Mouse (Mus musculus): ENCODE data around the gene Anapc2.

Anapc2 gene

GRCm38 (mm10) chr2:25271827-25272511 is at the start of gene Anapc2, which contains the start of gene Ssna1:
TSS of gene Anapc2 (plus strand) at chr2:25272478.
TSS of gene Ssna1 (minus strand) at chr2:25272438.
- peak; percentile 96 for DNase-seq

DNA sequence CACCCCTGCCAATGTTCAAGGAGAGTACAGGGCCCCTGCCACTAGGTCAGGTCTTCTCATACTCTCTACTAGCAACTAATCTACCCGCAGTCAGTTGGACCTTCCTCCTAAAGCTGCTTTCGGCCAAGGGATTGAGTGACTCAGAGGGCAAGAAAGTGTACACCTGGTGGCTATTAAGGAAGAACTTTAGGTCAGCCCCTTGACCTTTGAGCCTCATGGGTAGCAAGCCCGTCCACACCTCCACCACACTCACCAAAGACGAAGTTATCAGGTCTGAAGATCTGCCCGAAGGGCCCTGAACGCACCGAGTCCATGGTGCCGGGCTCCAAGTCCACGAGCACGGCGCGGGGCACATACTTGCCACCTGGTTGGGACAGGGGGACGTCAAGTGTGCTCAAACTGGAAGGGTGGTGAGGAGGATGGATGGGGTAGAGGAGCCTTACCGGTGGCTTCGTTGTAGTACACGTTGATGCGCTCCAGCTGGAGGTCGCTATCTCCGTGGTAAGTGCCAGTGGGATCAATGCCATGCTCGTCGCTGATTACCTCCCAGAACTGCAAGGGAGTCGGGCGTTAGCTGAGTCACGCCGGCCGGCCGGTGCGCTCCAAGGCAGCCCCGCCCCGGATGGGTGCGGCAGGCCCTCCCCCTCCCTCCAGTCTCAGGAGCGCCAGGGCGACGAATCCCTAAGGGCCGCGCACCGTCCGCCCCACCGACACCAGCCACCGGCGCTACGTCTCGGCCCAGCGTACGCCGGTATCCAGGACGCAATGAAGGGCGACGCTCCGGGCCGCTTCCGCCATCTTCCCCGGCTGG is 48.4 kb upstream of the Anapc2 start:
- peak; percentile 85 for DNase-seq

GRCm38 (mm10) chr2:25224492-25224765 is 47.8 kb upstream of the Anapc2 start, which contains the start of gene Tubb4b:
TSS of gene Tubb4b (minus strand) at chr2:25224702.
- no peak for DNase-seq

DNA sequence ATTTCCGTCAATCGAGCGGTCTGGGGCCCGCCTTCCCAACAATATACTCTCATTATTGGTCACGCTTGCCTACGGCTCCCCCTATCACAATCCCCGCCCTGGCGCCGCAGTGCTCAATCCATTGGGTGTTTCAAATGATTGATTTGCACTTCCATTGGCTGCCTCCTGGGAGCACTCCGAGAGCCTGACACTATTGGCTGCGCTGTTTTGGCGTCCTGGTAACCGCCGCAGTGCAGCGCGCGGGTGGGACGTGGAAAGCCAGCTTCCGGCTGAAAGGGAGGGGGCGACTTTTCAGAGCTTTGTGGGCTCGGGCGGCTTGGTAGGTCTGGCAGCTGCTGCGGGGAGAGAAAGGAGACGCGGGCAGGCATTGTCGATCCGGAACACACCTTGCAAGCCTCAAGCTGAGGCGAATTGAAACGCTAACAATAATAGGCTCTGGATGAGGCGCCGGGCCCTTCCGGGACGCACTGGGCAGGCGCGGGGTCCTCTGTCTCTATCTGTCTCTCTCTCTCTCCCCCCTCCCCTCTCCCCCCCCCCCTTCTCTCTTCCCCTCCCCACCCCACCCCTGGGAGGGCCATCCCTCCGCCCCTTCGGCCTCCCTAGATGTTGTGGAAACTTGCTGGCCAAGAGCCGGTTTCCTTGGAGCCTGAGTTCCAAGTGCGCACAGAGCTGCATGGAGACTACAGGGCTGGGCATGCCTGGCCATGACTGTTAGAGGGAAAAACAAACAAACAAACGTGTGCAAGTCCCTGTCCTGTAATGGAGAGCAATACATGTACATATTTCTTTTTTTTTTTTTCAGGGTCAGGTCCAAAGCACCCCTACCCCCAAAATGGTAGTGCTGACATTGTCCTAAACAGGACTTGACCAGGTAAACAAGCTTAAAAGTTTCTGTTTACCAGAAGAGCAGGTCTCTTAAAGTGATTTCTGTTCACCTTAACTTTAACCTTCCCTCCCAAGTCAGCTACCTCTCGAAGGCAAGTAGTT is 47.2 kb upstream of the Anapc2 start:
- peak; percentile 100 for DNase-seq

DNA sequence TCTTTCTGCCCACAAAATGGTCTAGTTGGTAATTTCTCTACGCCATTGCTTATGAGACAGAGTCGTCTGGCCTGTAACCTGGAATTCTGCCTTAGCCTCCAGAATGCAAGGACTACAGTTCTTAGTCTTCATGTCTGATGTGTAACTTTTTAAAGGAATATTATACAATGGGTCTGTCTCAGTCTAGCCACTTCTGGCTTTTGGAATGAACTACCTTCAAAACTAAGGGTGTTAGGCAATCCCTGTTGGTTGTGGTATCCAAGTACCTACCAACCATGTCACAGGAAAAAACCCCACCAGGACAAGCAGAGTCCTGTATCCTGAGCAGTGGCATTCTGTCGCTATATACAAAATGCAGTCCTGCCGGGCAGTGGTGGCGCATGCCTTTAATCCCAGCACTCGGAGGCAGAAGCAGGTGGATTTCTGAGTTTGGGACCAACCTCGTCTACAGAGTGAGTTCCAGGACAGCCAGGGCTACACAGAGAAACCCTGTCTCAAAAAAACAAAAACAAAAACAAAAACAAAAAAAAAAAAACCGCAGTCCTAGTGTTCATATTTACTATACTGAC is 46.4 kb upstream of the Anapc2 start:
- DNase-seq: no peak

- DNase-seq: no peak
These were observed 45.4 kb upstream of the Anapc2 start for GRCm38 (mm10) chr2:25226864-25227263.

- DNase-seq: no peak
These were observed 44.9 kb upstream of the Anapc2 start for GRCm38 (mm10) chr2:25227406-25227805.

GRCm38 (mm10) chr2:25228431-25228889 is 43.8 kb upstream of the Anapc2 start:
- DNase-seq: peak; percentile 94

DNA sequence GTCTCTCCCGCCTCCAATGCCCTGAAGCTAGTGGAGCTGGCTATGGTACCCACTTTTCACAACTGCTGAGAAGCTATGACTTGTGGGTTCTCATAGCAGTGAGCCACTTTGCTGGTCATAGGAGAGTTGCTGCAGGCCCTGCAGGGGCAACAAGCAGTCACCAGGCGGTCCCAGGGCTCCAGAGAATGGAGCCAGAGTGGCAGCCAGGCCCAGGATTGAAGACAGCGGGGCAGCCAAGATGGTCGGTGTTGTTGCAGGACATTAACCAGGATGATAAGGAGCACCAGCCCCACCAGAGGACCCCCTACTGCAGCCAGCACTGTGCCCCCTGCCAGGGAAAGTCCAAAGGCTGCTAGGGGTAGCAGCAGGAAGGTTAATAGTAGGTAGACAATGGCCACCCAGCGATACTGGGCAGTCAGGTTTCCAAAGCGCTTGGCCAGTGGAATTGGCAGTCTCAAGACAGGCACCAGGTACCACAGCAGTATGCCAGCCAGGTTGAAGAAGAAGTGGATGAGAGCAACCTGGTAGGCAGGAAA is 43.2 kb upstream of the Anapc2 start:
- DNase-seq: no peak

DNA sequence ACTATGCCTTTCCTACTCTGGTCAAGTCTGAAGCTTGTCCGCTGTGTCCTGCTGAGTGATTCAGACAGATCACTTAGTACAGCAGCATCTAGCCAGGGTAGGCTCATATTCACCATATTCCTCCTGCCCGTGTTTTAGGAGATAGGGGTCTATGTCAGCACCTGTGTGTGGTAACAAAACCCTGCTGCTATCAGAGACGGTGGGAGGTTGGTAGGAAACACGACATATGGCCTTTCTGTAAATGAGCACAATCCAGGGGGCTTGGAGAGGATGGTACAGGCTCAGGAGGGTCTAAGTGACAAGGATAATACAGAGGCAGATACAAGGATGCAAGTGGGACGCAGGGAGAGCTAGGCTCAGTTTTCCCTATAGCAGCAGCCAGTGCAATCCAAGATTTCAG is 42.7 kb upstream of the Anapc2 start:
- DNase-seq: no peak

- DNase-seq: no peak
These were observed 41.7 kb upstream of the Anapc2 start for GRCm38 (mm10) chr2:25230581-25230980.

DNA sequence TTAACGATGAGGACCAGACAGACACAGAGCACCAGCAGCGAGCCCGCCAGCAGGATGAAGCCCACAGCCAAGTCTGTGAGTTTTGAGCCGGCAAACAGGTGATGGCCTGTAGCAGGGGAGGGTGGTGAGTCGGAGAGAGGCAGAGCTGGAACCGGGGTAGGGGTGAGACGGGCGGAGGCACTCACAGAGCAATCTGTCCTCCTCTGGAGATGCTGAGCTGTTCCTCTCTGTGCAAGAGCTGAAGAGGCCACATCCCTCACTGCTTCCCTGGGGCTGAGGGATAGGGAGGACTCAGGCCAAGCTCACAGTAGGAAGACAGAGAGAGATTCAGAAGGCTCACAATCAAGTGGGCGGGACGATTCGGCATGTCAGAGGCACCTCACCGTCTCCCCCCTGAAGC is 41.2 kb upstream of the Anapc2 start:
- DNase-seq: no peak

GRCm38 (mm10) chr2:25233421-25233820 is 38.9 kb upstream of the Anapc2 start:
- DNase-seq: no peak

DNA sequence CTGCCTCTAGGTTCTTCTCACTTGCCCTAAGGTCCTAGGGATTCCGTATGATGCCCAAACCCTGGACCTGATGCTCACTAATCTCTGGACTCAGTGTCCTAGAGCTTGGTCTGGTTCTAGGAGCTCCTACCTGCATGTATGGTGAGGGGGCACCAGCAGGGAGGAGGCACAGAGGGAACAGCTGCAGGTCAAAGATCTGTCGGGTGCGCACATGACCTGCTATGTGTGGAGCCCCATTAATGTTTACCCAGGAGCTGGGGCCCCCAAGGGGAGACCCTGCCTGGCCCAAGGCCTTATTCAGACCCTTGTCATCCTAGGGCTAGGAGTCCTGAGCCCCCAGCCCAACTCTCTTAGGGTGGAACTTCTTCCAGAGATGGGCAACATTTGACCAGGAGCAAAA is 38.2 kb upstream of the Anapc2 start, which contains the start of gene Slc34a3:
TSS of gene Slc34a3 (minus strand) at position 315 of the 400 bp plus-strand sequence.
- DNase-seq: peak; percentile 63

DNA sequence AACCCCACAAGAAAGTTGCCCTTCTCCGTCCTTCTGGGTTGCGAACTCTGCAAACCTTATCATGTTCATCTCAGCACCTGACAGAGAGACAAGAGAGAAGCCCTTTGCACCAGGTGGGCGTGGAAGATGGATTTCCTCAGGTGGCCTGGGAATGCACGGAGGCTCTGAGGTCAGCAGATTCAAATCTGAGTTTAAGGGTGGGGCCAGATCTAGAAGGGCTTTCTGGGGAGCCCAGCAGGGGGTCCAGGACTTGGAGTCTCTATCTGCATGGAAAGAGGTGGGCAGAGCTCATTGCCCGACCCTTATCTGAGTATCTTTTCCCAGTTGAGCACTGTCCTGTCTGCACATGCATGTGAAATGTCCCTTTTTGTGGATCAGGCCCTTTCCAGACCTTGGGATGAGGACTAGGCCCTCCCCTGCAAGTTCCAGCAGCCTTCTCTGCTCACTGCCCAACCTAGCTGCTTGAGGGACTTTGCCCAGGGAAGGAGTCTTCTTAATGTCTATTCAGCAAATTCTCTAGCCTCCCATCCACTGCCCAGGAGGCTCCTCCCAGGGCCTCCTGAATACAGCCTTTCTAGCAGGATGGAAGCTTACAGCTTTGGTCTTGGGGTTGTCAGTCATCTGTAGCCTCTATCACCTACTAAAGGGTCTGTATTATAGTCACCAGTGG is 37.6 kb upstream of the Anapc2 start:
- DNase-seq: peak; percentile 78

DNA sequence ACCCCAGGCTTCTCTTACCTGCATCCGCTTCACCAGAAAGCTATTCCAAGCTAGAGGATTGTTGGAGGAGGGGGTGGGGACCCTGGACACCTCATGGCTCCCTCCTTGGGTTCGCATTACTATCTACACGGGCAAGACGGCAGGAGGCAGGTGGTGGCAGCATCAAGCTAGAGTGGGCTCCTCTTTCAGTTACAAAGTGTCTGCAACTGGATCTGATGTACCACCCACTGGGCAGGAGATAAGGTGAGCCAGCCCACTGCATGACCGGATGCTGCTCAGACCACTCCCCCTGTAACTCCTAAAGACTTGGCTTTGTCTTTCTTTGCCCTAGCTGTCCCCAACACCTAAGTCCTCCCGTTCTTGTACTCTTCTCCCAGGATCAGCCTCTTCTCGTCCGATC is 35.7 kb upstream of the Anapc2 start, which contains the start of gene Rnf224:
TSS of gene Rnf224 (minus strand) at position 174 of the 400 bp plus-strand sequence.
- no peak for DNase-seq

DNA sequence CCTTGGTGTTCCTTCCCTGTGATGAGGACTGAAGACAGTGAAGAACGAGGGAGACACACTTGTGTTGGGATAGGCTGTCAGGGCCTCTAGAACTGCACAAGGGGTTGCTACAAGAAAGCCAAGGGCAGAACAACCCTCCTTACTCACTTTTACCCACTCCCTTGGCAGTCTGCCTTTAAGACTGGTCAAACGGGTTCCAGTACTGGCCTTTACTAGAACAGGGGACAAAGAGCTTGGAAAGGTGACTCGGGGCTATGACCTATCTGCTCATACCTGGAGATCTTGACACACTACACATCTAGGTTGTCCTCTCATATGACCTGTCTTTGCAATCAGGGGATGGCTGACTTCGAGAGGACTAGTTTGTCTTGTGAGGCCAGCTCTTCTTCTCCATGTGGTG is 34.8 kb upstream of the Anapc2 start:
- DNase-seq: peak; percentile 72

GRCm38 (mm10) chr2:25238106-25238505 is 34.2 kb upstream of the Anapc2 start:
- no peak for DNase-seq

- no peak for DNase-seq
These were observed 32.5 kb upstream of the Anapc2 start for GRCm38 (mm10) chr2:25239766-25240165.

DNA sequence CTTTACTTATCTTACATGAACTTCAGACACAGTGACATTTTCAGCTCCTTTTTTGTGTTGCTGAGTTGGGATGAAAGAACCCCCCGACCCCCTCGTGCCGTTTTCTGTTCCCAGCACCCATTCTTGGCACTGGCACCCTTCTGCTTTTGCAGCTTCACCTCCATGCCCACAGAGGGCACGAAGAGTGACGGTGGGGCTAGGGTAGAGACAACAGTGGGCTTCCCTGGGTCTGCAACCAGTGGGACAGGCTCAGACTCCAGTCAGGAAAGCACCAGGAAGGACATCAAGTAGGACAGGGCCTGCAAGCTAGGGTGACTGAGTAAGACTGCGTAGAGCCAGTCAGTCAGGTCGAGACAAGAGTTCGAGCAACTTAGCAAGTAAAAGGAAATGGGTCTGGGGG is 32.0 kb upstream of the Anapc2 start:
- DNase-seq: no peak

DNA sequence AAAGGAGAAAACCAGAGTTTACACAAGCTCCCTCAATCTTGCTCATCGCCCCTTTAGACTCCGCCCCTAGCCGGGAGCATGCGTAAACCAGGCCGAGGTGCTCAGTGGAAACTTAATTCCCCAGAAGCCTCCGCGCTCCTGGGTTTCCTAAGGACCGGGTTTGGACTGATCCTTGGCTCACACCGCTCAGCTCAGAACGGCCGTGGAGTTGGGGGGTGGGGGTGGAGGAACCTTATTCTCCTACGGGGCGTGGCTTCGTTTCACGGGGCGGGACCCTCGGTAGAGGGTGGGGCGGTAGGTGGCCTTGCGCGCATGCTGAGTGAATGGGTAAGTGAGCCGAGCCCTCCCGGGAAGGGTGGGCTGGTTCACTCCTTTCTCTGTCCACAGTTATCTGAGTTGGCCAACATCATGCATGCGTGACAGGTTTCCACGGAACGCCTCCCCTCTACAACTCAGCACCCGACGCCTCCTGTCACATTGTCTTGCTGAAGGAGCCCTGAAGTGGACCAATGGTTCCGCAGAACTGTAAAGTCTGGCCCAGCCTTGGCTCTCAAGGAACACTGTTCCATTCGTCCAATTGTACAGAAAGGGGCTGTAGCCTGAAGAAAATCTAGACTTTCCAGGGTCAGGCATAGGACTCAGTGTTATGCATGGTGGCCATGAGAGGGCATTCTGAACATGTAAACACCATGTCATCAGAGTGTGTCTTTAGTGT is 31.4 kb upstream of the Anapc2 start:
- DNase-seq: peak; percentile 88

Data from kidney, adult 11 months (tissue).